Mouse (Mus musculus) monocyte, adult 2 months (primary cell): ENCODE results near the gene Rad9a.

Source experiments
- DNase-seq, 2 experiments: peaks; one replicate each; pipeline ENCODE4 v3.0.0; 2022; ENCODE audit warnings: low spot score in 2 of 2, low read depth in 1 of 2

The Rad9a gene

DNA sequence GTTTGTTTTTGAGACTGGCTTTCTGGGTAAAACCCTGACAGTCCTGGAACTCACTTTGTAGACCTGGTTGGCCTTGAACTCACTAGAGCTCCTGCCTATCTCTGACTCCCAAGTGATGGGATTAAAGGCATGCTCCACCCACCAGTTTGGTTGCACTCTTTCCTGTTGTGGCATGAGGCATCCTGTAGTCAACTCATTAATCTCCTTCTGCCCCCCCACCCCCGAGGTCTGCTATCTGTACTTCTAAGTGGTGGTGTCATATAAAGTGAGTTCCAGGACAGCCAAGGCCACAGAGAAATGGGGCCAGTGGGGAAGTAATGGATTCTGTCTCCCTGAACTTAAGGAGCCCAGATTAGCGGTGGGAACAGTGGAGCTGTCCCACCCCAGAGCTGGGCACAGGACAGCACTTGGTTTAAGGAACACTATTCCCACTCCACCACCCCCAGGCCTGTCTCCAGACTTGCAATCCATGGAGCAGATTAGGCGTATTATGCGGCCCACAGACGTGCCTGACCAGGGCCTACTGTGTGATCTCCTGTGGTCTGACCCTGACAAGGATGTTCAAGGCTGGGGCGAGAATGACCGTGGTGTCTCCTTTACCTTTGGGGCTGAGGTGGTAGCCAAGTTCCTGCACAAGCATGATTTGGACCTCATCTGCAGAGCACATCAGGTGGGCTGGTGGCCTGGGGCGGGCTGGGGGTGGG is 7.3 kb downstream of the Rad9a start:
- no peak for DNase-seq

DNA sequence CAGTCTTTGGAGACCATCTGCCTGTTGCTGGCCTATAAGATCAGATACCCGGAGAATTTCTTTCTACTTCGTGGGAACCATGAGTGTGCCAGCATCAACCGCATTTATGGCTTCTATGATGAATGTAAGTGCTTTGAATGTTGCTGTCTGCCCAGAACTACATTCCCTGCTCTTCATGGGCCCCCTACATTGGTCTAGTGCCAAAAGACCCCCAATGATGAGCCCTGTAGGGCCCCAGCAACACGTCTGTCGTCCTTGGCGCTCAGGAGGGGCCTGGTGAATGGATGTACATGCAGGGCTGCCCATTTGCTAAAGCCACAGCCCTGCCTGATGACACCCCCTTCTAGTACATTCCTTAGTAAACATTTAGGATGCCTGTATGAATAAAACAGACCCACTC is 8.3 kb downstream of the Rad9a start:
- no peak for DNase-seq

DNA sequence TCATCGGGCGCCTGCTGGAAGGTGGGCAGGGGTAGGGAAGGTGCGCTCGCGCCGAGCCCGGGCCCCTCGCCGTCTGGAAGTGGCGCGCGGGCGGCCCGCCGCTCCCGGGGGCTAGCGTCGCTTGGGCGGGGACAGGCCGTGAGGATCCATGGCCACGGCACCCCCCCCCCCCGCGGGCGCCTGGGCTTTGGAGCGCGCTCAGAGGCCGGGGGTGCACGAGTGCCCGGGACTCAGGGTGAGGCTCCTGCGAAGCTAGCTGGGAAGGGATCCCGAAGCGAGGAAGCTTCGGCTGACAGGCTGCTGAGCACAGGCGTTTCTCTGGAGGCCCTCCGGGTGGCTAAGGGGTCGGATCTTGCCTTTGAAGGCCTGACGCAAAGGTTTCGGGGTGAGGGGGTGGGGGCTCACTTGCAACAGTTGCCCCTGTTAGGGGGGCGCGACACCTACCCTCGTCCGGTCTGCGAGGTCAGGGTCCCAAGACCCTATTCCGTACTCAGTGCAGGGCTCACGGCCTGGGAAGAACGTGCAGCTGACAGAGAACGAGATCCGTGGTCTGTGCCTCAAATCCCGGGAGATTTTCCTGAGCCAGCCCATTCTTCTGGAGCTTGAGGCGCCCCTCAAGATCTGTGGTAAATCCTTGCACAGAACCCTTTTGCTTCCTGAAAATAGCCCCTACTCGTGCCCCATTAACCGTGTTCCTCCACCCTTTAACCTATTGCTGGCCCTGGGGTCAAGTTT is 9.0 kb downstream of the Rad9a start:
- no peak for DNase-seq

DNA sequence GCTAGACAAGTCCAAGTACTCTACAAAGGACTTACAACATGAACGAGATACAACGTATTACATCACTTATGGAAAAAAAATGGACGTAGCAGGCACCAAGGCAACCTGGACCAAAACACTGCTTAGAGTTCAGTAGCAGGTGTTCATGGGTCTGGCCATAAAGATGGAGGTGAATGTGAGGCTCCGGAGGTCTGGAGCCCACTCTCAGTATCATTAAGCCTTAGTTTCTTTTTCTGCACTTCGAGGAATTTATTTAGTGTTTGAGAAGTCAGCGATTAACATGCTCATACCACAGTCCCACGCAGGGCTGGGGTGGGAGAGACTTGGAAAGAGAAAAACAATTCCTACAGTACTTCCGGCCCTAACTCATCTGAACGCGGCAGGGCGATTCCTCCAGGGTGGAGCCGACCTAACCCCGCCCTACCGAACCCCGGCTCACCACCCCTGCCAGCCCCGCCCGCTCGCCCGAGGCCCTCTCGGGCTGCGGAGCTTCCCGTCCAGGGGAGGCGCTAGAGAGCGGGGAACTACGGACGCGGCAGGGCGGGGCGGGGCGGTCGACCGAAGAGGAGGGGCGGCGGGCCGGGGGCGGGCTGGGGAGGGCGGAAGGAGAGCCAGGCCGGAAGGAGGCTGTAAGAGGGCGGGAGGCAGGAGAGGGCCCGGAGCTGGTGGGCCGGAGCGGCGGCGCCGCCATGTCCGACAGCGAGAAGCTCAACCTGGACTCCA is 9.8 kb downstream of the Rad9a start, which contains the start of gene Ppp1ca:
Gene Ppp1ca, plus strand, starts transcription at position 538 of the 723 bp plus-strand sequence.
- peak; percentile 88 to 89 for DNase-seq

DNA sequence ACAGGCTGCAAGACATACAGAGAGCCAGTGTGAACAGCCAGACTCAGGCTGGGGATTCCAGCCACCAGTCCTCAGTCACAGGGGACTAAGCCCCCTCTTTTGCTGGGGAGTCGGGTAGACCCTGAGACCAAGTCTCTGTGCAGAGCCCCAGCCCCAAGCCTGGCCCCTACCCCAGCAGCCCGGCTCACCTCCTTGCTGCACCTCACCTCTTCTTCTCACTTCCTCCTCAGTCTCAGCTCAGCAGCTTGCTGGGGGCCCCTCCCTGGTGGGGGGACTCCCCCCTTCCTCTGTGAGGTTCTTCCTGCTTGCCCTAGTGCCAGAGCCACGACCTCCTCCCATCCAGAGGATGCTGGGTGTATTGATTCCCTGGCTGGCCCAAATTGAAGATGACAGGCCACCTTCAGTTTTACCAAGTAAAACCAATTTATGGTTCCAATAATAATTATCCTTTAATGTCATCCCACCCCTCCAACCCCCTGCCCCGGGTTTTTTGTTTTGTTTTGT is 10.6 kb downstream of the Rad9a start, which contains the start of gene Tbc1d10c:
Gene Tbc1d10c, minus strand, starts transcription at position 454 of the 504 bp plus-strand sequence.
- peak; percentile 38 to 62 for DNase-seq

DNA sequence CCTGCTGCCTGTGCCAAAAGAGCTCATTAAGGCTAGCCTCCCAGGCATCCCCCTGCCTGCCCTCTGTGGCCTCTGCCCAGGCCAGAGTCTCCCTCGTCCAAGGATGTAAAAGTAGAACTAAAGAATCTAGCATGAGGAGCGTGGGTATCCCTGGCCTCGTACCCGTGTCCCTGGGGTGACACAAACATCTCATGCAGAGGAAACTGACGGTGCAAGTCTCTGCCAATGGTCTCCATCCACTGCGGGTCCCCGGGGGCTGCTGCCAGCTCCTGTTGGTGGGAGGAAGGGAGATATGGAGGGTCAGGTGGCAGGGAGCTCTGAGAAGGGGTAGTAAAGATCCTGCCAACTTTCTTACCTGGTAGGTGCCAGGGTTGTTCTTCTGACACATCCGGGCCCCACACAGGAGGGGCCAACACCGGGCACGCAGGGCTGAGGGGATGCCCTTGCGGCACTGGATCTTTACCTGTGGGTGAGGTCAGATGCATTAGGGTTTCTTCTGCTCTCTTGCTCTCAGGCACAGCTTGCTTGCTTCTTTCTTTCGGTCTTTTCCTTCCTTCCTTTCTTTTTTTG is 12.3 kb downstream of the Rad9a start:
- DNase-seq, result no peak

DNA sequence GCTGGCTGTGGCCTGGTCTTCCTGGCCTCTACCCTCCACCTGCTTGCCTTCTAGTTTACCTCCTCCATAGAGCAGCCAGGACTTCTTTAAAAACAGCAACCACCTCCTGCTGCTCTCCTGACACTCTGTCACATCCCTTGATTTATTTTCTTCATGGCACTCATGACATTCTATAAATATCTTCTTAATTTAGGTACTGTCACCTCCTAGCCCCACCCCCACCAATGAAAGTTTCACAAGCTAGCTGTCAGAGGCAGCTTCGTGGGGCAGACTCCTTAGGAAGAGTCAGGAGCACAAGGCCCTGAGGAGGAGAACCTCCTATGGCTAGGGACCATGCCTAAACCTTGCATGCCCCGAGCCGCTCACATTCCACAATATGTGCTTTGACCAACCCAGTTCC is 14.2 kb downstream of the Rad9a start:
- no peak for DNase-seq

DNA sequence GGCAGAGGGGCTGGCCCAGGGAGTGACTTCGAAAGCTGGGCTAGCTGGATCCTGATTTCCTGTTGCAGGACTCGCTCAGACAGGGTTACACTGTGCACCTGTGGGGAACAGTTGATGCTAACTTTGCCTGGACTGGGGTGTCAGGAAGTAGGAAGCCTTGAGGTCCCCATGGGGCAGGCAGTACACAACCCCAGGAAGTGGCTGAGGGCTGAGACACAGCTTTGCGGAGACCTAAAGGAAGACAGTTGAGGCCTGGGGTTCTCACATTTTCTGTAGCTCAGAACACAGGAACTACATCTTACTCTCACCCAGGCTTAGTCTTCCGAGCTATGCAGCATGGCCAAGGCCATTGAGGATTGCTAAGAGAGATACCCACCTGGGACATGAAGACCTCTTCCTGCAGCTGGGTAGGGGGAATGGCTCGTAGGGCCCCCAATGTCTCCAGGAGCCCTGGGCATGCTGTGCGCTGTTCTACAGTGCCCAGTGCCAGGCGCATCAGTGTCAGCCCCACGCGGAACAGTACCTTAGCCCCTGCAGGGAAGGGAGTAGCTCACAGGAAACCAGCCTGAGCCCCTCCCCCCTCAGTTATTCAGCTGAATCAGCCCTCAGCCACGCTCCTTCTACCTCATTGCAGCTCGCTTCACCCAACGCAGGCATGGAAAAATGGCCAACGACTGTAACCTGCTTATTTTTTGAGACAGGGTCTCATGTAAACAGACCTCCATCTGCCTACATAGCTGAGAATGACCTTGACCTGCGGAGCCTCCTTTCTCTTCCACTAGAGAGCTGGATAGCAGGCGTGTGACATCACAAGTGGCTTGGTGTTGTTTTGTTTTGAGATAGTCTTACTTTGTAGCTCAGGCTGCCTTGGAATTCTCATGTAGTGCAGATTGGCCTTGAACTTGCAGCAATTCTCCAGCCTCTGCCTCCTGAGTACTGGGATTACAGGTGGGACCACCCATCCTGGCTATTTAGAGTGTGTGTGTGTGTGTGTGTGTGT is 16.2 kb downstream of the Rad9a start:
- DNase-seq, result no peak

DNA sequence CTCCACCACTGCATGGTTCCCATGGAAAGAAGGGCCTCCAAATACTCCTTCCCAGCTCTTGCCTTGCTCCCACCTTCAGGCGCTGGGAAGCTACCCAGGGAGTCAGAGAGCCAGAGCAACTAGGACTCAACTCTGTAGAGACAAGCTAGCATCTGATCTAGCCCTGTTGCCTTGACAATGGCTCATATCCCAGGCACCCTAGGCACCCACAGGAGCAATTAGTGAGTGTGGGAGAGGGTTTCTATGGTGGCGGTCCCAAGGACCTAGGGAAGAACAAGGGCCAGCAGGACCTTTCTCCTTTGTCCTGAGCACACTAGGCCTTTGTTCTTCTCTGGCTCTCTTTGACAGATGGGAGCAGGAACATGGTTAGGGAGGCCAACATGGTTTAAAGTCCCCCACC is 17.8 kb downstream of the Rad9a start:
- no peak for DNase-seq

DNA sequence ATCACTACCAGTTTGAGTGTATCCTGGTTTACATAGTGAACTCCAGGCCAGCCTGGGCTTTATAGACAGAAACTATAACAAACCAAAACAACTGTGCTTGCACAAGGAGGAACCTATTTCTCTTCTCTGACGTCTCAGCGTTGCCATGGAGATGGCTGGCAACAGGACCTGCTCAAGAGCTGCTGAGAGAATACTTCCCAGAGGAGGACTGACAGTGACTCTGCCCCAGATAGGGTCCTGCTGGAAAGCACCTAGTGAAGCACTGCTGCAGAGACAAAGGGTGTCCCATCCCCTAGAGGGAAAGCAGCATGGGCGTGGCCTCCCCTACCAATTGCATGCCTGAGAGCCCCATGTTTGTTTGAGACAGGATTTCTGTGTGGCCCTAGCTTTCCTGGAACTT is 19.6 kb downstream of the Rad9a start:
- peak; percentile 76 to 82 for DNase-seq

DNA sequence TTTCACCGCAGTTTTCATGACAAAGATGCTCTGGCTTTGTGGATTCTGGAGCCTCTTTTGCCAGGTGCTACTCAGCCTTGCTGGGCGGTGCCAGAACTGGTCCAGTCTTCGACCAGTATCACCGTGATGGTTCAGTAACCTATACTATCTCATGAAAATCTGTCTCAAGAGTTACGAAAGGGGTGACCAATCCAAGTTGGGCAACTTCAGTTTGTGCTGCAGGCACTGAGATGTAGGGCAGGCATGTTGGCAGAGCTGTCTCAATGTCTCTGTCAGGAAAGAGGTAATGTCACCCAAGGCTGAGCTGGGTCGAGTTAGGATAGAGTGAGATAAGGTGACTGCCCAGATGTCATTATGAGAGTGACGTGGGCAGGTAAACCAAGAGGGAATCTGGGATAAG is 21.1 kb downstream of the Rad9a start:
- DNase-seq, result no peak

DNA sequence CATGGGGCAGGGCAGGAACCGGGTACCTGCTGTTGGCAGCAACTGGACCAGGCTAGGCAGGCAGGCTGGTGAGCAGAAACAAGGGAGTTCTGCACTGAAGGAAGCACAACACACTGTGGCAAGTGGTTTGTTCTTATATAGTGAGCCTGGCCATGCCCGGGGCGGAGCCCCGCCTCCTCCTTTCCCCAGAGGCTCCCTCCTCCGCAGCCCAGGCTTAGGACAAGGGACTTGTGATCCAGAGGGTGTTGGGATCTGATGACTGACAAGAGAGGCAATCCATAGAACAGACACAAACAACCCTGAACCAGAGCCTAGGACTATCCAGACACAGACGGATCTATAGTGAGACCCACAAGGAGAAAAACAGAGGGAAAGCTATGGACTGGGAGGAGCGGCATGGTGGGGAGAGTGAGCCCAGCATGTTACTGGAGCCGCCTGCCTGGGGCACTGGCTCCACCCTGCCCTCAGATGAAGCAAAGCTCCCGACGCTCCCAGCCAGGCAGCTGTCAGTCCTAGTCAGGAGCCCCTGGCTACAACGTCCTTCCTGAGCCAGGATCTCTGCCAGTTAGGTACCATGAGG is 26.0 kb downstream of the Rad9a start, which contains the start of gene Carns1:
Gene Carns1, minus strand, starts transcription at position 112 of the 580 bp plus-strand sequence.
- no peak for DNase-seq

DNA sequence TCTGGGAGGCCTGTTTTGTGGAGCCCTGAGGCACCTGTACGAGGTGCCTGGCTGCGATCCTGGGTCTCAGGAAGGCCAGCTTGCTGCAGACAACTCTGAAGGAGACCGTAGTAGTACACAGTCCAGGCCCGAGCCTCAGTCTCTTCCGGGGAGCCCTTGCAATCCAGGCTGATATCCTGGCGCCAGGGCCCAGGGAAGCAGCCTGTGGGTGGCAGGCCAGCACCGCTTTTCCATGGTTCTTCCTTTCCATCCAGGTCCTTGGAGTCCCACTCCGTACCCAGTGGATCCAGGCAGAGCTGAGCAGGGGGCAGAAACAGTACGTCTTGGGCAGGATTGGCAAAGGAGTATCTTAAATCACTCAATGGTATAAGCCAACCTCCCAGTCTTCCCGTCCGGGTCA is 28.5 kb downstream of the Rad9a start:
- DNase-seq, result no peak

DNA sequence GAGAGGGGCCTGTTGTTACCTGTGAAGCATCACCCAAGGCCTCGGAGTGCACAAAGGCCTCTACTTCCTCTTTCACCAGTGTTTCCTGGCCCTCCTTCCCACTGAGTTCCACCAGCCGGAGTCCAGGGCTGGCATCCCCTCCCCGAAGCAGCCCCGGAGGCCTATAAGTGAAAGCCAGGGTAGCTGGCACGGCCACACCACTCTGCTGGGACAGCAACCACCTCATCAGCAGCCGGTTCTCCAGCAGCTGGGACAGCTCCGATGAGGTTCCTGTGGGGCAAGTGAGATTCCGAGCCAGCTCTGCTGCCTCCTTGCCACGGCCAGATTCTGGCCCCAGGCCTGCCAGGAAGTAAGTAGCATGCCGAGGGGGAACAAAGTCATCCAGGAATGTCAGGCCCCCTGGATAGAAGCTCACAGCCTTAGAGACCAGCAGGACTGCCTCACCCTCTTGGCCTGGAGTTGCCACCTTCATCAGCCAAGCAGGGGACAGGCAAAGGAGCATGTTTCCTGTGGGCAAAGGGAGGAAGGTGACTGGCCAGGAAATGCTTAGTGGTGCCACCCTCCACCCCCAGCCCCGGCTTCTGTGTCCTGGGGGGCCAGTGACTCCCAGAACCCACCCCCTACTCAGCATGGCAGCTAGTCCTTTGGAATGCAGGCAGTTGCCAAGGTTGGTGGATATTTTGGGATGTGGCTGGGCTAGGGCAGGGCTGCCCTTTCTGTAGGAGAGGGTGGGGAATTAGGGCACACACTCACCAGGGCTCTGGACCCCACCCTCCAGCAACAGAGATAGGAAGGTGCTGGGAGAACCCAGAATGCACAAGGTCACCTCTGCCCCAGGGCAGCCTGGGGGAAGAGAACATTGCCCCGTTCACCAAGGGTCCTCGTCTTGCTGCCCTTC is 29.8 kb downstream of the Rad9a start:
- DNase-seq, result peak in 1 of 2 experiments; percentile 30

DNA sequence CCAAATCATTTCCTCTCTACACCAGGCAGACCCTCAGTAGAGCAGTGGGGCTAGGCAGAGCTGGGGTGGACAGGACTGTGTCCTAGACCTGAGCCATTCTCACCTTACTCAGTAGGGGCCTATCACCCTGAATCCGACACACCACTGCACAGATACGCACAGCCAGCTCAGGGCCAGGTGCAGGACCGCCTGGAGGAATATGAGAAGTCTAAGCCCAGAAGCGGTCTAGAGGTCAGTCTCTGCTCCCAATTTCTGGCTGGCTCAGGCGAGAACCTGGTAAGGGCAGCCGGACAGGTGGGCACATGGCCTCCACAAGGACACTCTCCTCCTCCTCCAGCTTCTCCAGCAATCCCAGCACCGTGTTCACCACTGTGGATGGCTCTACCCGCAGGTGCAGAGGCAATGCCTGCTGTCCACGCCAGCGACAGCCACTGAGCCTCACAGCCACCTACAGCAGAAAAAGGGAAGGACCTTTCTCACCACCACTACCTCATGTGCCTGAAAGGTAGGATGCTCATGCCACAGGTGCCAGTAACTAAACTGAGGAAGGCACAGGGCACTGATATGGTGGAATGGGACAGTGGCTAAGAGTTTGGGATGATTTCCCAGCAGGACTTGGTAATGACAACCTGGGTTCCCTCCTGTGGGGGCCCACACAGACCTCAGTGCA is 30.6 kb downstream of the Rad9a start:
- DNase-seq, result no peak

DNA sequence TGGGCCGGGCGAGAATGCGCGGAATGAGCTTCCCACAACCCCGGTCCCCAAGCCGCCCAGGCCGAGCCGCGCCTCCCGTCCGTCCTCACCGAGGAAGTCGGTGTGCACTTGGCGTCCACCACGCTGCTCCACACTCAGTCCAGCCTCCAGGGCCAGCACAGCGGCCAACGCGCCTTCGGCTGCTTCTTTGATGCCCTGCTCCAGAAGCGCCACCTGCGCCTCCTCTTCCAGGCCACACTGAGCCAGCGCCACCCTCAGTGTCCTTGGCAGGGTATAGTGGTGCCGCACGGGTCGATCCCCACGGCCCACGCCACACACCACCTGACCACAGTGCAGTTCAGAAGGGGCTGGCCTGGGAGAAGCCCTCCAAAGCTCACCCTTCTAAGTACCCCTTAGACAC is 31.7 kb downstream of the Rad9a start:
- no peak for DNase-seq

DNA sequence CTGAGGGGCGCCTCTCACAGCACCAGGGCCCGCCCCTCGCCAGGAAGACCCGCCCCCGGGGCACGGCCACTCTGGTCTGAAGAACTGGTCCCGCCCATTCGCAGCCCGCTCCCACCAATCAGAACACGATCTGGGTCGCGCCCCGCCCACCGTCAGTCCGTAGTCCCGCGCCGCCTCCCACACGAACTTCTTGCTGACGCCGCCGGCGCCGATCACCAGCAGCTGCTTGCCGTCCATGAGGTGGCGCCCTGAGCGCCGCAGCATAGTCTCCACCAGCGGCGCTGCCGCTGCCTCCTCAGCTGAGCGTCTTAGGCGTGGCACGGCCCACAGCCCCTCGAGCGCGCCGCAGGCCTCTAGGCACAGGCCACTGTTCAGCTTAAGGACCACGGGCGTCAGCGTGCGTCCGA is 32.1 kb downstream of the Rad9a start:
- peak; percentile 98 for DNase-seq
